Mouse (Mus musculus) hematopoietic stem cell, adult 5-6 weeks (primary cell): ENCODE measurements around the gene Hdac9. TPM values are rescaled to one million over a fixed set of nuclear protein-coding genes. Genes with fewer than 3 reads are reported as not detected.

Experiments used
- ATAC-seq, 2 experiments: fragments of 125-278 bp in 1 of 2; replicated peaks in 1 of 2; 2 replicates each; pipeline ENCODE4 v1.8.0; 2016 to 2017; ENCODE audit warnings: inconsistent platforms in 2 of 2, mild to moderate bottlenecking in 2 of 2, moderate number of reproducible peaks in 2 of 2, low read depth in 1 of 2, moderate TSS enrichment in 1 of 2; ENCODE audit not compliant: low FRiP score in 2 of 2, poor library complexity in 2 of 2, severe bottlenecking in 2 of 2, insufficient read depth in 1 of 2, low TSS enrichment in 1 of 2
- total RNA-seq: library from RNA; stranded (forward); fragments of 172-1452, 232-1000 nt; gene quantifications from 2 replicates; pipeline ENCODE4 v1.2.3, GENCODE M21; 2017

Gene Hdac9
- total RNA-seq, 1 experiment from 2014 or later, result 12.9 TPM

- peak; percentile 42 to 60; a peak in 3 of 4 replicates for ATAC-seq
These were observed 667.7 kb downstream of the Hdac9 start for GRCm38 (mm10) chr12:34249160-34249559.

- ATAC-seq, result peak; percentile 53 to 84; a peak in 3 of 4 replicates
These were observed 668.4 kb downstream of the Hdac9 start for GRCm38 (mm10) chr12:34248193-34249121.

- no peak for ATAC-seq
These were observed 678.1 kb downstream of the Hdac9 start for GRCm38 (mm10) chr12:34238796-34239195.

GRCm38 (mm10) chr12:34231621-34232150 lies 685.2 kb downstream of the Hdac9 start:
- no peak for ATAC-seq

- no peak for ATAC-seq
These were observed 692.4 kb downstream of the Hdac9 start for GRCm38 (mm10) chr12:34224505-34224904.

- no peak for ATAC-seq
These were observed 695.9 kb downstream of the Hdac9 start for GRCm38 (mm10) chr12:34221014-34221413.

- ATAC-seq, result no peak
These were observed 696.6 kb downstream of the Hdac9 start for GRCm38 (mm10) chr12:34220051-34220926.

GRCm38 (mm10) chr12:34218561-34218960 lies 698.3 kb downstream of the Hdac9 start:
- ATAC-seq, result no peak

GRCm38 (mm10) chr12:34215023-34216020 lies 701.6 kb downstream of the Hdac9 start:
- ATAC-seq, result peak; percentile 30 to 34; a peak in 1 of 4 replicates

- peak; percentile 71 to 87 for ATAC-seq
These were observed 704.7 kb downstream of the Hdac9 start for GRCm38 (mm10) chr12:34212162-34212561.

GRCm38 (mm10) chr12:34201471-34201870 lies 715.4 kb downstream of the Hdac9 start:
- 0 out of 4 replicates have a peak, but pooled peaks of 1 of the 2 experiments have one; percentile 27 for ATAC-seq

- no peak for ATAC-seq
These were observed 716.9 kb downstream of the Hdac9 start for GRCm38 (mm10) chr12:34200030-34200446.

- ATAC-seq, result no peak
These were observed 721.6 kb downstream of the Hdac9 start for GRCm38 (mm10) chr12:34195155-34195828.

GRCm38 (mm10) chr12:34194116-34194515 lies 722.8 kb downstream of the Hdac9 start:
- no peak for ATAC-seq

- no peak for ATAC-seq
These were observed 725.6 kb downstream of the Hdac9 start for GRCm38 (mm10) chr12:34191246-34191645.

- no peak for ATAC-seq
These were observed 738.0 kb downstream of the Hdac9 start for GRCm38 (mm10) chr12:34178931-34179330.
